Mouse (Mus musculus): ENCODE results near the gene Pah.
A peak's percentile ranks its signal among the peaks of the same experiment; 100 is the strongest.

GRCm38 (mm10) chr10:87513052-87513451 lies 8.5 kb upstream of the Pah start:
- TF ChIP-seq CTCF (conservative IDR thresholded peaks at IDR 0.05; ENCODE audit: insufficient read depth, insufficient read length, low read depth, low read length) (peak; percentile 82), POLR2A (IDR thresholded peaks at IDR 0.05; ENCODE audit: low read depth, low read length) (no peak)
